Mouse (Mus musculus) MEL (cell line): ENCODE results near the gene Pan2. TPM values are rescaled to one million over a fixed set of nuclear protein-coding genes. Genes with fewer than 3 reads are reported as not detected.

ENCODE experiments used
- DNase-seq: peaks from one replicate; pipeline ENCODE4 v3.0.0; 2011; ENCODE audit warnings: low read depth, low spot score
- H3K27ac ChIP-seq: 2 replicates; pipeline ENCODE4 v1.5.1; 2012; ENCODE audit warnings: low read depth, mild to moderate bottlenecking, control low read depth, low read length, moderate library complexity; ENCODE audit not compliant: control insufficient read depth
- H3K27me3 ChIP-seq, 2 experiments: fragments of 150-350 bp in 1 of 2; sonication (generic) in 1 of 2; 2 replicates each; pipeline ENCODE4 v1.6.1; 2012; ENCODE audit warnings: low read length in 2 of 2, mild to moderate bottlenecking in 2 of 2, improper control_type of control experiment in 1 of 2, moderate library complexity in 1 of 2; ENCODE audit not compliant: insufficient read depth in 2 of 2, control insufficient read depth in 1 of 2
- H3K36me3 ChIP-seq, 2 experiments: 2 replicates each; pipeline ENCODE4 v1.6.1; 2012 to 2014; ENCODE audit warnings: low read length in 2 of 2, improper control_type of control experiment in 1 of 2, inconsistent platforms in 1 of 2, mild to moderate bottlenecking in 1 of 2; ENCODE audit not compliant: insufficient read depth in 2 of 2, control insufficient read depth in 1 of 2
- H3K4me1 ChIP-seq, 2 experiments: fragments of 150-350 bp in 1 of 2; sonication (generic) in 1 of 2; 2 replicates each; pipeline ENCODE4 v1.6.1; 2012; ENCODE audit warnings: low read length in 2 of 2, improper control_type of control experiment in 1 of 2, mild to moderate bottlenecking in 1 of 2; ENCODE audit not compliant: insufficient read depth in 2 of 2, control insufficient read depth in 1 of 2
- H3K4me3 ChIP-seq, 2 experiments: fragments of 150-350 bp in 1 of 2; sonication (generic) in 1 of 2; 2 replicates each; pipeline ENCODE4 v1.5.1; 2012; ENCODE audit warnings: low read depth in 2 of 2, low read length in 2 of 2, mild to moderate bottlenecking in 2 of 2, moderate library complexity in 2 of 2, control low read depth in 1 of 2, improper control_type of control experiment in 1 of 2; ENCODE audit not compliant: control insufficient read depth in 1 of 2, insufficient read depth in 1 of 2
- H3K79me2 ChIP-seq: 2 replicates; pipeline ENCODE4 v1.6.1; 2012; ENCODE audit warnings: mild to moderate bottlenecking, low read length, moderate library complexity; ENCODE audit not compliant: control insufficient read depth, poor library complexity, insufficient read depth
- H3K9ac ChIP-seq: 2 replicates; pipeline ENCODE4 v1.6.1; 2012; ENCODE audit warnings: low read depth, mild to moderate bottlenecking, control low read depth, low read length, moderate library complexity; ENCODE audit not compliant: control insufficient read depth, poor library complexity, severe bottlenecking
- H3K9me3 ChIP-seq: fragments of 150-350 bp; sonication (generic); replicated peaks from 2 replicates; pipeline ENCODE4 v1.6.1; 2012; ENCODE audit warnings: mild to moderate bottlenecking, low read length, improper control_type of control experiment, moderate library complexity; ENCODE audit not compliant: insufficient read depth
- CHD1 ChIP-seq: IDR thresholded peaks from 2 replicates; pipeline ENCODE4 v1.6.1; 2012; ENCODE audit warnings: low read depth, mild to moderate bottlenecking, inconsistent platforms, low read length, improper control_type of control experiment
- CHD2 ChIP-seq: IDR thresholded peaks from 2 replicates; pipeline ENCODE4 v1.6.1; 2011; ENCODE audit warnings: low read length, improper control_type of control experiment
- CTCF ChIP-seq, 3 experiments: IDR thresholded peaks in 2 of 3; conservative IDR thresholded peaks in 1 of 3; 2 replicates each; pipeline ENCODE4 v1.5.1; 2011 to 2012; ENCODE audit warnings: low read length in 3 of 3, low read depth in 2 of 3, mild to moderate bottlenecking in 2 of 3, improper control_type of control experiment in 1 of 3, inconsistent platforms in 1 of 3, mixed read lengths in 1 of 3, moderate library complexity in 1 of 3; ENCODE audit not compliant: control insufficient read depth in 1 of 3, insufficient read depth in 1 of 3, poor library complexity in 1 of 3, severe bottlenecking in 1 of 3
- ELF1 ChIP-seq: IDR thresholded peaks from 2 replicates; pipeline ENCODE4 v1.6.1; 2014; ENCODE audit warnings: low read depth, mild to moderate bottlenecking, inconsistent platforms, low read length, improper control_type of control experiment, moderate library complexity
- EP300 ChIP-seq, 2 experiments: IDR thresholded peaks; 2 replicates each; pipeline ENCODE4 v1.6.1; 2011; ENCODE audit warnings: improper control_type of control experiment in 2 of 2, low read length in 2 of 2, low read depth in 1 of 2, mild to moderate bottlenecking in 1 of 2
- ETS1 ChIP-seq: IDR thresholded peaks from 2 replicates; pipeline ENCODE4 v1.6.1; 2012; ENCODE audit warnings: low read depth, mild to moderate bottlenecking, inconsistent platforms, low read length, improper control_type of control experiment, moderate library complexity
- GABPA ChIP-seq: IDR thresholded peaks from 2 replicates; pipeline ENCODE4 v1.6.1; 2012; ENCODE audit warnings: low read depth, mild to moderate bottlenecking, inconsistent platforms, low read length, improper control_type of control experiment, moderate library complexity
- GATA1 ChIP-seq: IDR thresholded peaks from 2 replicates; pipeline ENCODE4 v1.6.1; 2011; ENCODE audit warnings: low read depth, low read length, improper control_type of control experiment
- HCFC1 ChIP-seq: IDR thresholded peaks from 2 replicates; pipeline ENCODE4 v1.6.1; 2012; ENCODE audit warnings: low read depth, mild to moderate bottlenecking, inconsistent platforms, low read length, improper control_type of control experiment, moderate library complexity
- JUND ChIP-seq: IDR thresholded peaks from 2 replicates; pipeline ENCODE4 v1.6.1; 2011; ENCODE audit warnings: low read depth, mild to moderate bottlenecking, improper control_type of control experiment, low read length
- MAFK ChIP-seq: IDR thresholded peaks from 2 replicates; pipeline ENCODE4 v1.6.1; 2011; ENCODE audit warnings: low read depth, mild to moderate bottlenecking, low read length, improper control_type of control experiment, borderline replicate concordance
- MAZ ChIP-seq: IDR thresholded peaks from 2 replicates; pipeline ENCODE4 v1.6.1; 2012; ENCODE audit warnings: low read depth, mild to moderate bottlenecking, inconsistent platforms, low read length, improper control_type of control experiment
- MEF2A ChIP-seq: IDR thresholded peaks from 2 replicates; pipeline ENCODE4 v1.6.1; 2014; ENCODE audit warnings: low read depth, mild to moderate bottlenecking, inconsistent platforms, low read length, improper control_type of control experiment; ENCODE audit not compliant: poor library complexity, insufficient replicate concordance, severe bottlenecking; ENCODE audit errors: extremely low read depth
- MXI1 ChIP-seq: IDR thresholded peaks from 2 replicates; pipeline ENCODE4 v1.6.1; 2011; ENCODE audit warnings: mild to moderate bottlenecking, low read depth, low read length, improper control_type of control experiment
- MYB ChIP-seq: IDR thresholded peaks from 2 replicates; pipeline ENCODE4 v1.6.1; 2011; ENCODE audit warnings: mild to moderate bottlenecking, low read depth, low read length, improper control_type of control experiment
- NELFE ChIP-seq: IDR thresholded peaks from 2 replicates; pipeline ENCODE4 v1.6.1; 2011; ENCODE audit warnings: low read depth, low read length, improper control_type of control experiment
- NRF1 ChIP-seq: IDR thresholded peaks from 2 replicates; pipeline ENCODE4 v1.6.1; 2014; ENCODE audit warnings: low read depth, mild to moderate bottlenecking, inconsistent platforms, low read length, improper control_type of control experiment, moderate library complexity; ENCODE audit not compliant: poor library complexity, insufficient read depth, severe bottlenecking
- POLR2A ChIP-seq, 2 experiments: IDR thresholded peaks; 2 replicates each; pipeline ENCODE4 v1.6.1; 2011 to 2012; ENCODE audit warnings: low read length in 2 of 2, mild to moderate bottlenecking in 2 of 2, control low read depth in 1 of 2, improper control_type of control experiment in 1 of 2, low read depth in 1 of 2, moderate library complexity in 1 of 2; ENCODE audit not compliant: control insufficient read depth in 1 of 2, insufficient read depth in 1 of 2, poor library complexity in 1 of 2
- POLR2AphosphoS2 ChIP-seq: IDR thresholded peaks from 2 replicates; pipeline ENCODE4 v1.6.1; 2011; ENCODE audit warnings: low read length, improper control_type of control experiment
- POLR2AphosphoS5 ChIP-seq: IDR thresholded peaks from 2 replicates; pipeline ENCODE4 v1.6.1; 2012; ENCODE audit warnings: low read depth, borderline replicate concordance, mild to moderate bottlenecking, inconsistent platforms, low read length, moderate library complexity, mixed read lengths
- RAD21 ChIP-seq: IDR thresholded peaks from 2 replicates; pipeline ENCODE4 v1.6.1; 2011; ENCODE audit warnings: mild to moderate bottlenecking, low read depth, low read length, improper control_type of control experiment
- RCOR1 ChIP-seq: IDR thresholded peaks from 2 replicates; pipeline ENCODE4 v1.6.1; 2012; ENCODE audit warnings: low read depth, mild to moderate bottlenecking, inconsistent platforms, low read length, improper control_type of control experiment
- SIN3A ChIP-seq: IDR thresholded peaks from 2 replicates; pipeline ENCODE4 v1.6.1; 2012; ENCODE audit warnings: low read length, improper control_type of control experiment, inconsistent platforms
- SMC3 ChIP-seq: IDR thresholded peaks from 2 replicates; pipeline ENCODE4 v1.6.1; 2011; ENCODE audit warnings: low read depth, low read length, improper control_type of control experiment
- TCF12 ChIP-seq: IDR thresholded peaks from 2 replicates; pipeline ENCODE4 v1.6.1; 2014; ENCODE audit warnings: low read depth, mild to moderate bottlenecking, inconsistent platforms, low read length, improper control_type of control experiment, moderate library complexity
- UBTF ChIP-seq: IDR thresholded peaks from 2 replicates; pipeline ENCODE4 v1.6.1; 2012; ENCODE audit warnings: low read depth, mild to moderate bottlenecking, inconsistent platforms, low read length, improper control_type of control experiment, moderate library complexity, borderline replicate concordance; ENCODE audit not compliant: insufficient read depth
- USF1 ChIP-seq: IDR thresholded peaks from 2 replicates; pipeline ENCODE4 v1.6.1; 2014; ENCODE audit warnings: low read depth, mild to moderate bottlenecking, inconsistent platforms, low read length, improper control_type of control experiment, moderate library complexity
- ZMIZ1 ChIP-seq: IDR thresholded peaks from 2 replicates; pipeline ENCODE4 v1.6.1; 2012; ENCODE audit warnings: low read depth, mild to moderate bottlenecking, inconsistent platforms, low read length, improper control_type of control experiment, moderate library complexity
- polyA plus RNA-seq, 2 experiments: library from polyadenylated mRNA; stranded (reverse) in 1 of 2; unstranded in 1 of 2; fragments of >175 nt in 1 of 2; fragments of >200 nt in 1 of 2; gene quantifications; 2 replicates each; pipeline versions ENCODE4 v1.2.1 to v1.2.4; 2012; ENCODE audit warnings: low replicate concordance in 2 of 2, low read depth in 1 of 2; ENCODE audit not compliant: insufficient read length in 2 of 2, insufficient read depth in 1 of 2, missing spikeins in 1 of 2
- total RNA-seq: library from RNA; depleted of rRNA; stranded (reverse); fragments of 300-350 nt; gene quantifications from 2 replicates; pipeline ENCODE4 v1.2.3, GENCODE M21; 2012

Pan2 gene
- total and polyA plus RNA-seq, 3 experiments, result 6.8 to 28.6 TPM; not detected in 1

DNA sequence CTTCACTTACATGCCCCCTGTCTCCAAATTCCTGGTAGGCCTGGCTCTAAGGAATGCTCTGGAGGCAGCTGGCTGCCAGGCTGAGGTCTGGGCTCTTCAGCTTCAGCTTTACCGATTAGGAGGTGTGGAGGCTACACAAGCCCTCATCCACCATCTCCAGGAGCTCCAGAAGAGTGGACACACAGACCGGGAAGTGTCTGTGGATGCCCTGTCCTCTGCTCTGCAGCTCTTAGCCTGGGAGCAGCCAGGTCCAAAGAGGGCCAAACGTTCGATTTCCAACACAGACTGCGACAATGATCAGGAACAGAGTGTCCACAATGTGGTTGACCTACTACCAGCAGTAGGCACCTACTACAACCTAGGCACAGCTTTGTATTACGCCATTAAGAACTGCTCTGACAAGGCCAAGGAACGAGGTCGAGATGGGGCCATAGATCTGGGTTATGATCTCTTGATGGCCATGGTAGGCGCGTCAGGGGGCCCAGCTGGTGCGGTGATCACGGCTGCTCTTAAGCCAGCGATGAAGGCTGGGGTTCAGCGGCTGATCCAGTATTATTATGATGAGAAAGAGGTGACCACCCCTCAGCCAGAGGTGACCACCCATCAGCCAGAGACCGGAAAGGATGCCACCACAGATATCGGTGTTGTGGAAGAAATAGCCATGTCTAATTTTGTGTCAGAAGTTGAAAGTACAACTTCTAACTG, 33.8 kb upstream of the Pan2 start:
- Histone ChIP-seq H3K36me3 (no peaks in the 10 kb centered on the region; a peak in 2 of 4 replicates), H3K4me3 (peak overlapping the region in 1 of 2 experiments; percentile 92; a peak in 2 of 4 replicates), H3K9ac (no peak overlapping the region), H3K79me2 (no peaks in the 10 kb centered on the region; the same call in 1 of the 2 replicates), H3K27me3 (no peaks in the 10 kb centered on the region), H3K27ac (no peak overlapping the region), H3K4me1 (peaks cover 0 to 4% of the 10 kb centered on the region in 2 experiments; a peak in 2 of 4 replicates), H3K9me3 (no peaks in the 10 kb centered on the region)
- no peak for TF ChIP-seq MEF2A
- TF ChIP-seq ETS1, result no peak
- TF ChIP-seq RCOR1, result no peak
- no peak for TF ChIP-seq TCF12
- no peak for TF ChIP-seq MAFK
- no peak for TF ChIP-seq ELF1
- TF ChIP-seq CHD1, result no peak
- no peak for TF ChIP-seq GATA1
- TF ChIP-seq EP300 (IDR thresholded peaks at IDR 0.05; ENCODE audit: low read depth in 1 of 2, low read length in 2 of 2), result no peak
- TF ChIP-seq JUND, result no peak
- TF ChIP-seq CHD2, result no peak
- TF ChIP-seq POLR2AphosphoS5, result no peak
- TF ChIP-seq USF1, result no peak
- TF ChIP-seq RAD21, result no peak
- TF ChIP-seq CTCF (IDR thresholded peaks at IDR 0.05 in 2 of 3, conservative IDR thresholded peaks at IDR 0.05 in 1 of 3; ENCODE audit: control insufficient read depth in 1 of 3, insufficient read depth in 1 of 3, low read depth in 2 of 3, low read length in 3 of 3, poor library complexity in 1 of 3, severe bottlenecking in 1 of 3), result no peak
- TF ChIP-seq NELFE, result no peak
- TF ChIP-seq SMC3, result no peak
- DNase-seq, result no peak

DNA sequence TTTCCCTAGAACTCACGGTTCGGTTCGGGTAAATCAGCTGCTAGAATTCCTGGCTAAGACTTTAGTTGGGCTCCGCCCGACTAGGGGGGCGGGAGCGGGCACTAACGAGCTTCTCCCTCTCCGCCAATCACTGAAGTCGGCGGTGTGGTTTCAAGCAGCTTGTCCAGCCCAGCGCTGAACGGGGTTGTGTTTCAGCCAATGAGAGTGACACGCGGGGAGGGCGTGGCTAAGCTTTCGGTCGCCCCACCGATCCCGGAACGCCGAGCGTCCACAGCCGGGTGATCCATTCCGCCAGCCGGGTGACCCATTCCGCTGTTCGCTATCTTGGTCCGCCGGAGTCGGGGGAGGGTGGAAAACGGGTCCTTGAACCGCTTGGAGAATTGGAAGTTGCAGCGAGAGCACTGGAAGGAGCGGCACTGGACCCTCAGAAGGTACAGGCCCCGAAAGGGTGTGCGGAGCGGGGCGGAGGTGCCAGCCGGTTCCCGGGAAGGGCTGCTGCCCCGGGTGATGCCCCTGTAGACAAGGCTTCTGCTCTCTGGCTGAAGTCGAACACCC, 32.8 kb upstream of the Pan2 start, which contains the start of gene Stat2:
TSS of gene Stat2 (plus strand) at position 273 of the 555 bp plus-strand sequence.
- Histone ChIP-seq H3K27ac (peak within 1 kb of the TSS; percentile 32; the same call in 1 of the 2 replicates), H3K36me3 (no peaks in the 10 kb centered on the region; a peak in 2 of 4 replicates), H3K4me3 (peak within 1 kb of the TSS; percentile 72 to 92), H3K79me2 (no peaks in the 10 kb centered on the region; the same call in 1 of the 2 replicates), H3K9ac (peak within 1 kb of the TSS; percentile 70), H3K4me1 (peaks cover 0 to 4% of the 10 kb centered on the region in 2 experiments; a peak in 2 of 4 replicates), H3K9me3 (no peaks in the 10 kb centered on the region), H3K27me3 (no peaks in the 10 kb centered on the region)
- peak; percentile 98 for DNase-seq
- TF ChIP-seq NRF1, result 0 out of 2 replicates have a peak, but pooled peaks have one; percentile 5
- TF ChIP-seq UBTF, result peak; percentile 93; the same call in 1 of the 2 replicates
- TF ChIP-seq POLR2AphosphoS2, result peak; percentile 87; the same call in 1 of the 2 replicates
- peak; percentile 91 for TF ChIP-seq NELFE
- no peak; the same call in 1 of the 2 replicates for TF ChIP-seq USF1
- TF ChIP-seq HCFC1, result peak; percentile 56
- TF ChIP-seq SIN3A, result peak; percentile 81
- 0 out of 2 replicates have a peak, but pooled peaks have one; percentile 60 for TF ChIP-seq CHD1
- TF ChIP-seq ZMIZ1, result peak; percentile 76
- 0 out of 2 replicates have a peak, but pooled peaks have one; percentile 41 for TF ChIP-seq MAZ
- peak; percentile 52; the same call in 1 of the 2 replicates for TF ChIP-seq MXI1
- peak; percentile 38; the same call in 1 of the 2 replicates for TF ChIP-seq TCF12
- peak in 1 of 2 experiments; percentile 89; a peak in 2 of 4 replicates for TF ChIP-seq POLR2A (IDR thresholded peaks at IDR 0.05; ENCODE audit: control insufficient read depth in 1 of 2, insufficient read depth in 1 of 2, low read depth in 1 of 2, low read length in 2 of 2, poor library complexity in 1 of 2)
- TF ChIP-seq RCOR1, result 0 out of 2 replicates have a peak, but pooled peaks have one; percentile 3
- peak; percentile 64; the same call in 1 of the 2 replicates for TF ChIP-seq ELF1
- TF ChIP-seq MYB, result no peak
- TF ChIP-seq GABPA, result no peak
